Mouse (Mus musculus): ENCODE measurements around the gene Gnb2. TPM values are rescaled to one million over a fixed set of nuclear protein-coding genes. Genes with fewer than 3 reads are reported as not detected.
A peak's percentile ranks its signal among the peaks of the same experiment; 100 is the strongest.

The Gnb2 gene
- polyA plus RNA-seq (2016; fragmentation: Nextera tagmentation; extraction: Ambion mirVana): 215 and 221 TPM in 2 replicates

DNA sequence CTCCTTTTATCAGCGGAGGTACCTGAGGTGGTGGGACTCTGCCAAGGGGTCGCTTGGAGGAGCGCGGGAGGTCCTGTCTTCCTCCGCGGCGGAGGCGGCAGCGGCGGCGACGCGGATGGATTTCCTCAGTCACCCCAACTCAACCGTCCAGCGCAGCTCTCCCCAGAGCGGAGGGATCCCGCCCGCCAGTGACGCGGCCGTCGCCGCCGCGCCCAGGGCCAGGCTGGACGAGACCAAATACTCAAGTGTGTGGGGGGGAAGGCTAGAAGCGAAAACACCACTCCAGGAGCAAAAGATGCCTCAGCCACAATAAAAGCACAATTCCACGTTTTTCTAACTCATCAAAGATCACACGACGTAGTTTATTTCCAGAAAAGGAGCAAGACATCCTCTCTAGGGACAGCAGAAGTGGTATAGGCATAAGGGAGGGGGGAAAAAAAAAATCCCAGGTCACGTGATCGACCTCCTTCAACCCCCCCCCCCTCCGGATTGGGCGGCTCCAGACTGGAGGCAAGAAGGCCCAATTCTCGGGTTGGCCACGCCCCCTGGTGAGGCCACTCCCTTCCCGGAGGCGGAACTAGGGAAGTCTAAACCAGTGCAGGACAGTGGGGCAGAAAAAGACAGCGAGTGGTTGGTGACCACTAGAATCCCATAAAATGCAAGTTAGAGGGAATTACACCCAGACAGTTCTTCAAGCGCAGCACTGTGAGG, at the start of gene Gnb2, which contains the start of gene Epo:
Gene Gnb2 (minus strand): TSS at position 394 of the 711 bp plus-strand sequence.
Gene Epo (minus strand): TSS at position 126 of the 711 bp plus-strand sequence.
- Histone ChIP-seq H3K9me3 (replicated peaks) (no peaks in the 10 kb centered on the region), H3K9ac (peak within 1 kb of the TSS; percentile 95), H3K36me3 (peaks cover 24% of the 10 kb centered on the region), H3K27ac (peak within 1 kb of the TSS; percentile 81), H3K4me2 (peak within 1 kb of the TSS; percentile 98), H3K27me3 (replicated peaks) (0 out of 2 replicates have a peak, but pooled peaks cover 12% of the 10 kb centered on the region), H3K4me1 (peaks cover 44% of the 10 kb centered on the region), H3K4me3 (peak within 1 kb of the TSS; percentile 92)
- under 1% methylated on average over 40 of the region's 40 CpGs for WGBS (ENCODE audit: insufficient replicate concordance)
- peak; percentile 80 for ATAC-seq

DNA sequence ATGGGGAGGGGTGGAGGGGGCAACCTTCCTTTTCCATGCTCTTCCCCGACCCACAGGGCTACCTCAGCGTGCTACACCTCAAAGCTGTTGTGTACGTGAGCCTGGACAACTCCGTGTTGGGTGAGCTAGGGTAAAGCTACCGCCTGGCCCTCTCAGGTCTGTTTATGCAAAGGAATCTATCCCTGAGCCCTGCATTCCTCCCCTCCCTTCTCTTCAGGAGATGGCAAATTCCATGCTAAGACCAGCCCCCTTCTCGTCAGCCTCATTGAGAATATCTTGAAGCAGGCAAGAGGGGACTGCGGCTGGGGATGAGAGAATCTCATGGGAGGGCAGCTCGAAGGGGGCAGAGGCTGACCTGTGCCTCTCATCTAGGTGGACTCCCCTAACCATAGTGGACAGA, 49.4 kb upstream of the Gnb2 start:
- Histone ChIP-seq H3K4me1 (peaks cover 30% of the 10 kb centered on the region), H3K4me3 (no peak overlapping the region), H3K9me3 (replicated peaks) (peaks cover 5% of the 10 kb centered on the region), H3K27me3 (replicated peaks) (peaks cover 21% of the 10 kb centered on the region), H3K9ac (no peak overlapping the region), H3K4me2 (no peak overlapping the region), H3K27ac (no peak overlapping the region), H3K36me3 (peaks cover 79% of the 10 kb centered on the region)
- WGBS (ENCODE audit: insufficient replicate concordance): 48% methylated on average over 8 of the region's 8 CpGs
- ATAC-seq: no peak

DNA sequence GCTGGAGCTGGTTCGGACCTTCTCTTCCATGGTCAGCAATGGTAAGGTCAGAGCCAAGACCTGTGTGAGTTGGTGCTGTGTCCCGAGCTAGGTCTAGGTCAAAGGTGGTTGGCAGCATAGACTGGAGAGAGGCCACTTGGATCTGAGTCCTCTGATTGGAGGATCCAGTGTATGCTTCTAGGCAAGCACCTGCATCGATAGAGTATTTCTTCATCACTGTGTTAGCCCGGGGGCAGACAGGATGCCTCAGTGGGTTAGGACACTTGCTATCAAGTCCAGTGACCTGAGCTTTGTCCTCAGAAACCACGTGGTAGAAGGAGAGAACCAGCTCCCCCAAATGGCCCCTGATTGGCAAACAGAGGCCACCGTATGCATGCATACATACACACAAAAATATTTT, 46.9 kb upstream of the Gnb2 start:
- no peaks in the 10 kb centered on the region for H3K9me3 ChIP-seq (replicated peaks)
- peak overlapping the region; percentile 21 for H3K27ac ChIP-seq
- no peak overlapping the region for H3K4me2 ChIP-seq
- H3K9ac ChIP-seq: no peak overlapping the region
- 55% methylated on average over 6 of the region's 6 CpGs for WGBS (ENCODE audit: insufficient replicate concordance)
- ATAC-seq: no peak
- peaks cover 21% of the 10 kb centered on the region for H3K27me3 ChIP-seq (replicated peaks)
- H3K36me3 ChIP-seq: peaks cover 80% of the 10 kb centered on the region
- peaks cover 30% of the 10 kb centered on the region for H3K4me1 ChIP-seq
- no peak overlapping the region for H3K4me3 ChIP-seq

DNA sequence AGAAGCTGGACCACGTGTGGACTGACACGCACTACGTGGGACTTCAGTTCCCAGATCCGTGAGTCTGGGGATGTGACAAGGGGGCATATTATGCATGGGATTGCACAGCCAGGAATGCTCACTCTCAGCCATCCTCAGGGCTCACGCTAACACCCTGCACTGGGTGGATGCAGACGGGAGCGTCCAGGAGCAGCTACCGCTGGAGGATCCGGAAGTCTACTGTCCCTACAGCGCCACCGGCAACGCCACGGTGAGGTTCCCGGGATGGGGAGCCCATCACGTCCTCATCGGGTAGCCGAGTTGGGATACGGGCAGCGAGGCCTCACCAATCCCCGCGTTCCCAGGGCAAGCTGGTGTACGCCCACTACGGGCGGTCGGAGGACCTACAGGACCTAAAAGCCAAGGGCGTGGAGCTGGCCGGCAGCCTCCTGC, 41.2 kb upstream of the Gnb2 start:
- no peak for ATAC-seq
- no peak overlapping the region for H3K27ac ChIP-seq
- peaks cover 13% of the 10 kb centered on the region; the same call in 1 of the 2 replicates for H3K27me3 ChIP-seq (replicated peaks)
- H3K4me3 ChIP-seq: peak overlapping the region; percentile 20
- peaks cover 62% of the 10 kb centered on the region for H3K4me1 ChIP-seq
- WGBS (ENCODE audit: insufficient replicate concordance): 33% methylated on average over 27 of the region's 27 CpGs
- peak overlapping the region; percentile 19; the same call in 1 of the 2 replicates for H3K9ac ChIP-seq
- H3K4me2 ChIP-seq: peak overlapping the region; percentile 44
- H3K36me3 ChIP-seq: peaks cover 60% of the 10 kb centered on the region
- H3K9me3 ChIP-seq (replicated peaks): no peaks in the 10 kb centered on the region

DNA sequence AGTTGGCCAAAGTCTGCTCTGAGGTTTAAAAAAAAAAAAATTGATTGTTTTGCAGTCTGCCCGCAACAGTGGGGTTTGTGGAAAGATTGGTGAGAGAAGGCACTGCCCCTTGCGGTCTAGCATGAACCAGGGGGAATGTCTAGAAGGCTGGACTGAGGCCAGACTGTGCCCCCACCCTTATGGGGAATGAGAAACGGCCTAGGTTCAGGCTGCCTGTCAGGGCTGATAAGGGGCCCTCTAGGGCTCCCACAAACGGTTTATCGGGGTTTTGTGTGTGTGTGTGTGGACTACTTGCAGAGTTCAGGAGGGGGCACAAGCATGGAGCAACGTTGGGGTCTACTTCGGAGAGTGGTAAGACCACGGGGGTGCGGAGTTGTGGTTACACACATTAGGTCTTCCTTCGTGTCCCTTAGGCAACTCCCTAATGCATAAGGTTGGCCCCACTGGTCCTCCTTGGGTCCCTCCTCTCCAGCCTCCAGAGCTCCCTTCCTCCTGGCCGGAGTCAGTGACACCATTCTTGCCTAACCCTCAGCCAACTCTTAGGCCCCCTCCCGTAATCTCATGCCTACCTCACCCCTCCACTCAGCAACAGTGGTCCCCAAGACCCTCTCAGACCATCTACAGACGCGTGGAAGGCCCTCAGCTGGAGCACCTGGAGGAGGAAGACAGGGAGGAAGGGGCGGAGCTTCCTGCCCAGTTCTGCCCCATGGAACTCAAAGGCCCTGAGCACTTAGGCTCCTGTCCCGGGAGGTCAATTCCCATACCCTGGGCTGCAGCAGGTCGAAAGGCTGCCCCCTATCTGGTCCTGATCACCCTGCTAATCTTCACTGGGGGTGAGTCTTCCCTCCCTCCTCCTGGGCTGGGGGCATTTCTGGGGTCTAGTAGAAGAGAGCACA, 37.6 kb upstream of the Gnb2 start:
- Histone ChIP-seq H3K36me3 (peaks cover 26% of the 10 kb centered on the region), H3K27ac (peak overlapping the region; percentile 94), H3K9me3 (replicated peaks) (no peaks in the 10 kb centered on the region; the same call in 1 of the 2 replicates), H3K9ac (peak overlapping the region; percentile 78), H3K4me1 (peaks cover 74% of the 10 kb centered on the region), H3K4me2 (peak overlapping the region; percentile 92), H3K4me3 (peak overlapping the region; percentile 68), H3K27me3 (replicated peaks) (peaks cover 28% of the 10 kb centered on the region; the same call in 1 of the 2 replicates)
- ATAC-seq: peak; percentile 93
- 15% methylated on average over 17 of the region's 17 CpGs for WGBS (ENCODE audit: insufficient replicate concordance)

DNA sequence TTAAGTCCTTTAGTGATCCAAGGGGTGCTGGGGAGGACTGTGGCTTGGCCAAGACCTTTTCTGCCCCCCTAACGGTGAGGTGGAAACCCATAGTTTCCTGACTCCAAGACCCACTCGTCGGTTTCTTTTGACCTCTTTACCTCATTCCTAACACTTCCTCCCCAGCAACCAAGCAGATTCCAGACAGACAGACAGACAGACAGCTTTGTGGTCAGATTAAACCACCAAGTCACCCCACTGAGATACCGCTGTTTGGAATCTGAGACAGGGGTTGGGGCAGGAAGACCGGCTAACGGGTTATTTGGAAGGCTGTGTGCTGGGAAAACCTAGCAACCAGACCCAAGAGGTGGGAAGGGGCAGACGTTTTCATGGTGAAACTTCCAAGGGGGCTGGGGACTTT, 36.9 kb upstream of the Gnb2 start:
- no peaks in the 10 kb centered on the region; the same call in 1 of the 2 replicates for H3K9me3 ChIP-seq (replicated peaks)
- peak overlapping the region; percentile 78 for H3K9ac ChIP-seq
- 12% methylated on average over 7 of the region's 7 CpGs for WGBS (ENCODE audit: insufficient replicate concordance)
- peak overlapping the region; percentile 92 for H3K4me2 ChIP-seq
- peaks cover 22% of the 10 kb centered on the region for H3K36me3 ChIP-seq
- H3K4me1 ChIP-seq: peaks cover 74% of the 10 kb centered on the region
- peak overlapping the region; percentile 68 for H3K4me3 ChIP-seq
- H3K27ac ChIP-seq: peak overlapping the region; percentile 94
- ATAC-seq: no peak
- peaks cover 28% of the 10 kb centered on the region; the same call in 1 of the 2 replicates for H3K27me3 ChIP-seq (replicated peaks)

DNA sequence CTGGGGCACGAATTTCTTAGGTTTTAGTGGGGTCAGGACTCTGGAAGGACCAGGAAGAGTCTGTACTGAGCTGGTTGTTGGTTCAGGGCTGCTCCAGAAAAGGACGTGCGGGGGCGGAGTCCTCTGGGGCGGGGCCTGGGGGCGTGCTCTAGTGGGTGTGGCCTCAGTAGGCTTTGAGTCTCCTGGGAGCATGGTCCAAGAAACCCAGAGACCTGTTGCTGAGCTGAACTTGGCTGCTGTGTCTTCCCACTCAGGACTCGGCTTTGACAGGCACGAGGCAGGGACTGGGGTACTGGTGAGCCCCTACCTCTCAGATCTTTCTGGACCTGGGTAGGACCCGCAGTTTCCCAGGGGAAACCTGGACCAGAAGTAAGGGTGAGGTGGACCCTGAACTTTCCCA, 36.4 kb upstream of the Gnb2 start, which contains the start of gene Tfr2:
Gene Tfr2 (plus strand): TSS at position 176 of the 400 bp plus-strand sequence.
- Histone ChIP-seq H3K36me3 (peaks cover 16% of the 10 kb centered on the region), H3K27ac (peak within 1 kb of the TSS; percentile 94), H3K9me3 (replicated peaks) (no peaks in the 10 kb centered on the region; the same call in 1 of the 2 replicates), H3K4me3 (peak within 1 kb of the TSS; percentile 68), H3K4me2 (peak within 1 kb of the TSS; percentile 92), H3K4me1 (peaks cover 69% of the 10 kb centered on the region), H3K27me3 (replicated peaks) (peaks cover 24% of the 10 kb centered on the region; the same call in 1 of the 2 replicates), H3K9ac (peak within 1 kb of the TSS; percentile 78)
- ATAC-seq: peak; percentile 81
- WGBS (ENCODE audit: insufficient replicate concordance): 5% methylated on average over 9 of the region's 9 CpGs

DNA sequence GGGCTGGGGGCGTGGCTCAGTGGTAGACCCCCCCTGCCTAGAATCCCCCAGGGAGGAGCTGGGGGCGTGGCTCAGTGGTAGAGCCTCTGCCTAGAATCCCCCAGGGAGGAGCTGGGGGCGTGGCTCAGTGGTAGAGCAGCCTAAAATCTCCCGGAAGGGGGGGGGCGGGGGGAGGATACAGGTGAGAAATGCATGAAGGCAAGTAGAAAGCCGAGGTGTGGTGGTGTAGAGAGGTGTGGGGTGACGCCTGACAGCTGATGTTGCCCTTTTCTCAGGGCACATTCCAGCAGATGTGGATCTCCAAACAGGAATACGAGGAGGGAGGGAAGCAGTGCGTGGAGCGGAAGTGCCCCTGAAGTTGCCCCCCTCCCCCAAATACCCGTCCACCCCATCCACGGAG, 35.7 kb upstream of the Gnb2 start:
- WGBS (ENCODE audit: insufficient replicate concordance): 58% methylated on average over 12 of the region's 12 CpGs
- Histone ChIP-seq H3K4me3 (peak overlapping the region; percentile 68; the same call in 1 of the 2 replicates), H3K4me1 (peaks cover 63% of the 10 kb centered on the region), H3K27ac (peak overlapping the region; percentile 94), H3K36me3 (peaks cover 10% of the 10 kb centered on the region), H3K4me2 (peak overlapping the region; percentile 92), H3K27me3 (replicated peaks) (peaks cover 18% of the 10 kb centered on the region; the same call in 1 of the 2 replicates), H3K9ac (no peak overlapping the region), H3K9me3 (replicated peaks) (no peaks in the 10 kb centered on the region; the same call in 1 of the 2 replicates)
- ATAC-seq: no peak

DNA sequence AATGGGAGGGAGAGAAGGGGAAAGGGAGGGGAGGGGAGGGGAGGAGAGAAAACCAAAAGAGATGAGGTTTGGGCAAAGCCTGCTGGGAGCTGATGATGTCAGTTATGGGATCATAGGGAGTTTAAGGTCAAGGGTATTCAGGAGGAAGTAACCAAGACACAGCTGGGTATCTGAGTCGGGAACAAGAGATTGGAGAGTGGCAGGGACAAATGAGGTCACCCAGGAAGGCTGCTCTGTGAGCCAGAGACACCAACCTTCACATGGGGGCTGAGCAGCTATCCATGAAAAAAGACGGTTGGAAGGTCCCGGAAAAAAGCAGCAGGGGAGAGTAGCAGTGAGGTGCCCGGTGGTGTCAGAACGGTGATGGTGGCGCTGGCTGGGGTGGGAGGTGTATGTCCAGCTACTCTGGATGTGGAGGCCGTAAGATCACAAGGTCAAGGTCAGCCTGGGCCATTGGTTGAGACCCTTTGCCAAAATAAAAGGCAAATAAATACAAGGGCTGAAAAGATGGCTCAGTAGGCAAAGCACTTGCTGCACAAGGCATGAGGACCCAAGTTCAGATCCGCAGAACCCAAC, 35.0 kb upstream of the Gnb2 start:
- peaks cover 56% of the 10 kb centered on the region for H3K4me1 ChIP-seq

DNA sequence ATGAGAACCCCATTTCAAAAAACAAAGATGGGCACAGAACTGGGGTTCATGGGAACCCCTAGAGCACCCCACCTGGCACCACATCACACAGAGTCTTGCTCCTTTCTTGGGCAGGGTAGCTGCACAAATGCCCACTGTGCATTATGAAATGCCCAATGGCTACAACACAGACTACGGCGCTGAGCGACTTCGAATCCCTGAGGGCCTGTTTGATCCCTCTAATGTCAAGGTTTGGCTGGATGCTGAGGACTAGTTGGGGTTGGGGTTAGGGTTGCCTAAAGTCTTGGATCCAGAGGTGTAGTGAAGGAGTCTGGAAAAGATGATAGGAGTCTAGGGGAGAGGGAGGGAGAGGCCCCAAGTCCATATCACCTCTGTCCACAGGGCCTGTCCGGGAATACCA, 33.1 kb upstream of the Gnb2 start:
- ATAC-seq: no peak
- H3K4me2 ChIP-seq: no peak overlapping the region
- peaks cover 26% of the 10 kb centered on the region for H3K27me3 ChIP-seq (replicated peaks)
- H3K36me3 ChIP-seq: no peaks in the 10 kb centered on the region
- no peak overlapping the region for H3K27ac ChIP-seq
- no peak overlapping the region for H3K4me3 ChIP-seq
- WGBS (ENCODE audit: insufficient replicate concordance): 81% methylated on average over 5 of the region's 5 CpGs
- no peaks in the 10 kb centered on the region; the same call in 1 of the 2 replicates for H3K9me3 ChIP-seq (replicated peaks)
- peaks cover 38% of the 10 kb centered on the region for H3K4me1 ChIP-seq
- no peak overlapping the region for H3K9ac ChIP-seq

More for the DNA sequence above, 35.0 kb upstream of the Gnb2 start:
- H3K9me3 ChIP-seq (replicated peaks): no peaks in the 10 kb centered on the region; the same call in 1 of the 2 replicates
- no peak overlapping the region for H3K9ac ChIP-seq
- H3K4me2 ChIP-seq: no peak overlapping the region
- peaks cover 3% of the 10 kb centered on the region for H3K36me3 ChIP-seq
- 71% methylated on average over 8 of the region's 8 CpGs for WGBS (ENCODE audit: insufficient replicate concordance)
- no peak overlapping the region for H3K4me3 ChIP-seq
- no peak for ATAC-seq
- peaks cover 15% of the 10 kb centered on the region; the same call in 1 of the 2 replicates for H3K27me3 ChIP-seq (replicated peaks)
- no peak overlapping the region for H3K27ac ChIP-seq

DNA sequence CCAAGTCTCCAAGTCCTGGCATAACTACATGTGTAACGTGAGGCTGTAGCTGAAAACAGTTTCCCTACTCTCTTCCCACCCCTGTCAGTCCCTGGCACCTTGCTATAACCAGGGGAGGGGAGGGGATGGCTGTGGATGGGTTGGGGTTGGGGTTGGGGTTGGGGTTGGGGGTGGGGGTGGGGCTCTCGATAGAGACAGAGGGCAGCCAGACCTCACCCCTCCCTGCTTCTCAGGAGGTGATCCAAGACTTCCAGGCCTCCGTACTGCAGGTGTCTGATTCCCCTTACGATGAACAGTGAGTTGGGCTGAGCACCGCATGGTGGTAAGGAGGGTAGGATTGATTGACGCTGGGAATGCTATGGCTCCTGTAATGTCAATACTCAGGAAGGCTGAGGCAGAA, 32.4 kb upstream of the Gnb2 start:
- H3K4me2 ChIP-seq: no peak overlapping the region
- no peak overlapping the region for H3K4me3 ChIP-seq
- H3K27me3 ChIP-seq (replicated peaks): peaks cover 33% of the 10 kb centered on the region
- H3K9me3 ChIP-seq (replicated peaks): no peaks in the 10 kb centered on the region; the same call in 1 of the 2 replicates
- 75% methylated on average over 6 of the region's 6 CpGs for WGBS (ENCODE audit: insufficient replicate concordance)
- no peak for ATAC-seq
- no peak overlapping the region for H3K27ac ChIP-seq
- H3K36me3 ChIP-seq: no peaks in the 10 kb centered on the region
- no peak overlapping the region for H3K9ac ChIP-seq
- peaks cover 31% of the 10 kb centered on the region for H3K4me1 ChIP-seq

Data from liver, embryonic 12.5 days (tissue).